Mouse (Mus musculus) heart, postnatal 14 days (tissue): ENCODE measurements around the gene Dstyk. TPM values are rescaled to one million over a fixed set of nuclear protein-coding genes. Genes with fewer than 3 reads are reported as not detected.

Experiments used
- DNase-seq, 2 experiments: peaks; one replicate each; pipeline ENCODE4 v3.0.0; 2021 to 2022
- intact Hi-C: fragments of 180-260 bp; cut with DNase I; formaldehyde crosslinking; loops from one replicate; pipeline ENCODE4 v1.15.1; 2025
- total RNA-seq, 2 experiments: library from RNA; stranded (reverse); gene quantifications; 2 replicates each; pipeline ENCODE4 v1.2.3; 2021

Gene Dstyk
- total RNA-seq, 2 experiments from 2014 or later = 17.7 to 19.0 TPM

DNA sequence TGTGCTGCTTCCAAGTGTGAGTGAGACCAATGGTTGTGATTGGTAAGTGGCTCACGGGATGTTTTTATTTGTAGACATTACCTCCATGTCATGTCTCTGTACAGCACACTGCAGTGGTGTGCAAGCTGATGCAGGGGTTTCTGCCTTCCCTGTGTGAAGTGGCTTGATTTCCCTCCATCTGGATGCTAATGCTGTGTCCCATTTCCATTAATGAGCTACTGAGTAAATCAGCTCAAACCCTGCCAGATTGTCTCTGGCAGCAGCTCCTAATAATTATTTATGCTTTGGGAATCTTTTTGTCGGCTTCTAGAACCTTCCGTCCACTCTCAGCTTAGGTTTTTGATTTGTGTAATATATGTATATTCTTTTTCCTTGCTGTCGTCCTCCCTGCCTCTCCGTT is 87.8 kb downstream of the Dstyk start:
- intact Hi-C loops = no loop called here
- DNase-seq = no peak

DNA sequence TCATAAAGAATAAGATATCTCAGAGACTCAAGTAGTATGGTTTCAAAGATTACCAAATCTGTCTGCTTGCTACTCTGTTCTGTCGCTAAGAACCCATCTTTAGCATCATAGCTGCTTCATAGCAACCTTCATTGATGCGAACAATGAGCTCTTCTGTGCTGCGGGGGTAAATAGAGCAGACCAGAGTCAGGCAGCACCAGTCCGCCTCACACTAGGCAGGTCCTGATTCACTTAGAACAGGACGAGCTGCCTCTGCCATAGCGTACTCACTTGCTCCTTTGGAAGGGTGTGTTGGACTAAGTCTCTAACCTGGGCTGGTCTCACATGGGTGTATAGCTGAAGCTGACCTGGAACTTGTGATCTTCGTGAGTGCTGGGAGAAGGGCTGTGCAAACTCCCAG is 88.7 kb downstream of the Dstyk start, which contains the start of gene Tmem81:
TSS of gene Tmem81 (plus strand) at position 173 of the 400 bp plus-strand sequence.
- intact Hi-C loops = no loop called here
- DNase-seq = no peak

DNA sequence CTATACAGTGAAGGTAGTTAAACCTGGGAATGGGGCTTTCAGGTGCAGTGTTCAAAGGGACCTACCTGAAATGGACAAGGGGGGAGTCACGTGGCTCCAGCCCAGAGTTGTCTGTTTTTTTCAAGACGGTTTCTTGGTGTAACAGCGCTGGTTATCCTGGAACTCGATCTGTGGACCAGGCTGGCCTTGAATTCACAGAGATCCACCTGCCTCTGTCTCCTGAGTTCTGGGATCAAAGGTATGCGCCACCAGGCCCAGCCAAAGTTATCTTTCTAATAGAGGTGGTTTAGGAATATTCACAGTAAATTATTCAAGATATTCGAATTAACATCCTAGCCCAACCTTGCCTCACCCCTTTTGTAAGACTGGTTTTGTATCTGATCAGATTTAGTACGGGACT is 89.3 kb downstream of the Dstyk start:
- intact Hi-C loops = no loop called here
- DNase-seq = no peak

DNA sequence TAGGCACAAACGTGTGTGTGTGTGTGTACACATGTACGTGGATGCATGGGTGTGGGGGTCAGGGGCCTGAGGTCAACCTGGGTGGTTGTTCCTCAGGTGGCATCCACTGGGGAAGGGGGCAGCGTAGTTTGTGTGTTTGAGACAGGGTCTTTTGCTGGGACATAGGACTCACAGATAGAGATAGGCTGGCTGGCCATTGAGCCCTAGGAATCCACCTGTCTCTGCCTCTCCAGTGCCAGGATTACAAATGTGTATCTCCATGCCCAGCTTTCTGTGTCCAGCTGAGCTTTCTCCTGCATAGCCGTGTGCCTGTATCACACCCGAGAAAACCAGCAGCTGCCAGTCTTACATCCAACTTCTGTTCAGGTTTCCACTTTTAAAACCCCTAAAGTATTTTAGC is 92.4 kb downstream of the Dstyk start:
- DNase-seq = no peak
- intact Hi-C loops = no loop called here

DNA sequence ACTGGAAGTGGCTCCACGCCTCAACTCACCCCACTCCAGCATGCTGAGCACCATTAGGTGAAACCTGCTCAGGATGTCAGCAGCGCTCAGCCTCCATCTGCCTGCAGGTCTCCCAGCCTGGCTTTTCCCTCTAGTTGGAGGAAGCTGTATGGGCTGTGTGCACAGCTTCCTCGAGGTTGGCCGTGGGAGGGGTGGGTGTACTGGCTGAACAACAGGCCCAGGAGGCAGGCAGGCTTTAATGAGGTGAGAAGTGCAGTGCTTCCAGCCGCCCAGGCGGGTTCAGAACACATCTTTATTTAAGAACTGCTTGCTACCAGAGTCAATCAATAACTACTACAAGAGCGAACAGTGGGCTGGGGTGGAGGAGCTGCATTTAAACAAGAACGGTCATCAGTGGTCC is 94.2 kb downstream of the Dstyk start:
- DNase-seq = no peak
- intact Hi-C loops = no loop called here

DNA sequence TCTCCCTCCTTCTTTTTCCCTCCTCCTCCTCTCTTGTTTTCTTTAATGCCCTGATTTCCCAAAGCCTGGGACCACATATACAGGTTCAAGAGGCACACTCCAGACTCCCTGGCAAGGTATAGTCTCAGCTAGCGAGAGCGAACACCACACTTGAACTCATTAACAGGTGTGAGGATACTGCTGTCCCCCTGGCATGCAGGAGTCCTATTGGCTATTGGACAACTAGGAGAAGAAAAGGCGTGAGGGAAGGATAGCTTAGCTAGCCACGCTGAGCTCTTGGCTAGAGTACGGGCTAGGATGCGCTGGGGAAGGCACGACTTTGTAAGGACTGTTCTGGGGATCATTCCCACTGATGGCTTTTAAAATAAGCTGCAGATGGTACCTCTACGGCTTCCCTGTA is 94.8 kb downstream of the Dstyk start:
- DNase-seq = no peak
- intact Hi-C loops = no loop called here

DNA sequence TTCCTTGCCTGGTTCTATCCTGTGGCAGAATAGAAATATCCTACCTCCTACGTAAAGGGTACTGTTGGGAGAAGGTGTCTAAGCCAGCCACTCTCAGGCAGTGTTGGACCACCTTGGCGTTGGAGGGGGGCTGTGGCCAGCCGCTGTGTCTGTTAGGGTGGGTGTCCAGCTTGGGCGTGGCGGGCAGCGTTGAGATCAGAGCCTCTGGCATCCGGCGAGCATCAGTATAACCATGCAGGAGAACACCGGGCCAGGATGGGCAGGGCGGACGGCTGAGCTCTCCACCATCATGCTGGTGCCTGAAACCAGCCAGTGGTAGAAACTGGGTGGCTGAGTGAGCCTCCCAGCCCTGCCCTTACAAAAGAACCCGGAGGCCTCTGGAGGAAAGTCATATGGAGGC is 98.0 kb downstream of the Dstyk start:
- no peak for DNase-seq
- intact Hi-C loops = no loop called here

Other genes with a start within 250 kb of the Dstyk start
- not detected for gene Lemd1, start 226.1 kb upstream of the Dstyk start, total RNA-seq
- not detected for gene AC124108.1, start 226.1 kb upstream of the Dstyk start, total RNA-seq
- gene Gm10188, start 187.8 kb upstream of the Dstyk start, total RNA-seq = not detected
- 10 to 100 TPM; 23.6 to 29.0 TPM for gene Klhdc8a, start 118.9 kb upstream of the Dstyk start, total RNA-seq
- 1 to 10 TPM; 3.6 to 5.4 TPM for gene Nuak2, start 101.4 kb upstream of the Dstyk start, total RNA-seq
- 10 to 100 TPM; 14.8 to 15.4 TPM for gene Tmcc2, start 26.3 kb upstream of the Dstyk start, total RNA-seq
- 10 to 100 TPM; 21.5 to 23.0 TPM for gene Rbbp5, start 59.8 kb downstream of the Dstyk start, total RNA-seq
- gene Tmem81, start 88.7 kb downstream of the Dstyk start, total RNA-seq = 1 to 10 TPM; 1.5 to 2.0 TPM
- gene Cntn2, start 125.7 kb downstream of the Dstyk start, total RNA-seq = 1 to 10 TPM; 3.5 to 4.6 TPM